25 mouse cellular contexts compared by ENCODE assay signal in genomic region chr2:60342107-60342880, GRCm38 (mm10). TPM values are rescaled to one million over a fixed set of nuclear protein-coding genes. Genes with fewer than 3 reads are reported as not detected.
A peak's percentile ranks its signal among the peaks of the same experiment; 100 is the strongest.
DNase-seq lines count a peak whose midpoint lies in the region; ATAC-seq lines count a peak whose summit lies in the region.
"Had no signal": no experiment of that assay in that cellular context is flagged by ENCODE, and none has a peak within 500 bp of the region (broad histone marks: within the 10 kb centered on the region; RNA-seq: fewer than 3 reads in every experiment).

No protein-coding gene starts in this region.

- H3K9ac ChIP-seq in liver, embryonic 12.5 days = no peak overlapping the region
- H3K9ac ChIP-seq: embryonic facial prominence, embryonic 13.5 days; forebrain, embryonic 12.5 days; forebrain, embryonic 15.5 days; heart, embryonic 13.5 days; hindbrain, embryonic 12.5 days; hindbrain, embryonic 15.5 days had no signal

- H3K27ac ChIP-seq in liver, embryonic 12.5 days = no peak overlapping the region
- H3K27ac ChIP-seq: embryonic facial prominence, embryonic 10.5 days; embryonic facial prominence, embryonic 13.5 days; forebrain, embryonic 12.5 days; forebrain, embryonic 15.5 days; heart, embryonic 13.5 days; hindbrain, embryonic 12.5 days; hindbrain, embryonic 15.5 days had no signal

- H3K36me3 ChIP-seq in liver, embryonic 12.5 days = no peaks in the 10 kb centered on the region
- H3K36me3 ChIP-seq: embryonic facial prominence, embryonic 10.5 days; embryonic facial prominence, embryonic 13.5 days; forebrain, embryonic 12.5 days; forebrain, embryonic 15.5 days; heart, embryonic 13.5 days; hindbrain, embryonic 12.5 days; hindbrain, embryonic 15.5 days had no signal

- H3K4me3 ChIP-seq in liver, embryonic 12.5 days = no peak overlapping the region
- H3K4me3 ChIP-seq: embryonic facial prominence, embryonic 10.5 days; embryonic facial prominence, embryonic 13.5 days; erythroblast, embryonic 14.5 days; forebrain, embryonic 12.5 days; forebrain, embryonic 15.5 days; heart, embryonic 13.5 days; hindbrain, embryonic 12.5 days; hindbrain, embryonic 15.5 days had no signal

- 46% methylated on average over 4 of the region's 4 CpGs for WGBS in liver, embryonic 12.5 days (ENCODE audit: insufficient replicate concordance)

- ATAC-seq in common myeloid progenitor, adult 5-6 weeks (replicated peaks; ENCODE audit: low read depth, poor library complexity, severe bottlenecking) = peak; percentile 56; the same call in 1 of the 2 replicates
- peak; percentile 46 to 51; a peak in 2 of 4 replicates for ATAC-seq in hematopoietic stem cell, adult 5-6 weeks (replicated peaks in 1 of 2; ENCODE audit: insufficient read depth in 1 of 2, low FRiP score in 2 of 2, low TSS enrichment in 1 of 2, low read depth in 1 of 2, poor library complexity in 2 of 2, severe bottlenecking in 2 of 2)
- ATAC-seq in liver, embryonic 12.5 days = no peak
- ATAC-seq: activated CD4-positive, CD25-positive, alpha-beta regulatory T cell, adult 4 months; CD4-positive, CD25-positive, alpha-beta regulatory T cell, adult 4 months; forebrain, embryonic 15.5 days had no signal

- no peaks in the 10 kb centered on the region for H3K27me3 ChIP-seq in liver, embryonic 12.5 days (replicated peaks)
- H3K27me3 ChIP-seq: embryonic facial prominence, embryonic 13.5 days; forebrain, embryonic 15.5 days; heart, embryonic 13.5 days; hindbrain, embryonic 12.5 days; hindbrain, embryonic 15.5 days had no signal

- no peaks in the 10 kb centered on the region for H3K4me1 ChIP-seq in liver, embryonic 12.5 days
- H3K4me1 ChIP-seq: forebrain, embryonic 15.5 days had no signal

- peak; percentile 20 for DNase-seq in kidney, postnatal 10 days
- DNase-seq in kidney, postnatal 14 days = no peak
- no peak for DNase-seq in urinary bladder, postnatal 10 days (ENCODE audit: low spot score)
- DNase-seq: adrenal gland, adult 8-10 months; adrenal gland, postnatal 25 days; cerebellum, adult 11-12 months; cerebellum, adult 8-10 months; embryo, embryonic 11 days; gastrocnemius, postnatal 25 days; heart, adult 18-20 months; heart, postnatal 14 days; heart, postnatal 4 days had no signal

- no peaks in the 10 kb centered on the region for H3K9me3 ChIP-seq in liver, embryonic 12.5 days (replicated peaks)
- H3K9me3 ChIP-seq: embryonic facial prominence, embryonic 10.5 days; embryonic facial prominence, embryonic 13.5 days; forebrain, embryonic 12.5 days; forebrain, embryonic 15.5 days; heart, embryonic 13.5 days; hindbrain, embryonic 12.5 days; hindbrain, embryonic 15.5 days had no signal

- H3K4me2 ChIP-seq in liver, embryonic 12.5 days = no peak overlapping the region
- H3K4me2 ChIP-seq: embryonic facial prominence, embryonic 13.5 days; forebrain, embryonic 12.5 days; forebrain, embryonic 15.5 days; heart, embryonic 13.5 days; hindbrain, embryonic 12.5 days; hindbrain, embryonic 15.5 days had no signal

RNA-seq across cellular contexts. Expression of gene Ly75, which starts 40.8 kb away (rescaled TPM):
- total RNA-seq in common myeloid progenitor, adult 5-6 weeks (2017) = 3.9 and 4.3 TPM in 2 replicates
- total RNA-seq in hematopoietic stem cell, adult 5-6 weeks (2017) = 12.8 and 15.6 TPM in 2 replicates
- 6.4 and 7.0 TPM in 2 replicates for polyA plus RNA-seq in liver, embryonic 12.5 days (2016; fragmentation: Nextera tagmentation; extraction: Ambion mirVana)
- polyA plus RNA-seq: erythroblast, embryonic 14.5 days had no signal

RNA-seq across cellular contexts. Expression of gene Cd302, which starts 58.0 kb away (rescaled TPM):
- 2.9 and 8.8 TPM in 2 replicates for total RNA-seq in common myeloid progenitor, adult 5-6 weeks (2017)
- 1.6 and 1.7 TPM in 2 replicates for total RNA-seq in hematopoietic stem cell, adult 5-6 weeks (2017)
- polyA plus RNA-seq in liver, embryonic 12.5 days (2016; fragmentation: Nextera tagmentation; extraction: Ambion mirVana) = 42.2 and 42.4 TPM in 2 replicates
